Mouse (Mus musculus) stomach, postnatal 0 days (tissue): Measurements from ENCODE around the gene Lexm. TPM values are rescaled to one million over a fixed set of nuclear protein-coding genes. Genes with fewer than 3 reads are reported as not detected.

ENCODE experiments used
- ATAC-seq: fragments of 200-750 bp; cut with Nextera tagmentation; 2 replicates; pipeline ENCODE4 v1.8.0; 2017; ENCODE audit not compliant: low FRiP score, low TSS enrichment
- DNase-seq: peaks from one replicate; pipeline ENCODE4 v3.0.0-alpha.2; 2016; ENCODE audit warnings: low spot score
- H3K27ac ChIP-seq: fragments of 300-500 bp; sonication (generic); replicated peaks from 2 replicates; pipeline ENCODE4 v1.5.1; 2014; ENCODE audit warnings: mild to moderate bottlenecking, control low read depth
- H3K27me3 ChIP-seq: fragments of 300-500 bp; sonication (generic); 2 replicates; pipeline ENCODE4 v1.6.1; 2014; ENCODE audit warnings: low read length; ENCODE audit not compliant: control insufficient read depth, insufficient read depth
- H3K36me3 ChIP-seq: fragments of 300-500 bp; sonication (generic); 2 replicates; pipeline ENCODE4 v1.6.1; 2014; ENCODE audit warnings: low read length, mixed read lengths; ENCODE audit not compliant: control insufficient read depth, insufficient read depth
- H3K4me1 ChIP-seq: fragments of 300-500 bp; sonication (generic); replicated peaks from 2 replicates; pipeline ENCODE4 v1.6.1; 2014; ENCODE audit warnings: antibody characterized with exemption; ENCODE audit not compliant: control insufficient read depth, insufficient read depth
- H3K4me2 ChIP-seq: fragments of 300-500 bp; sonication (generic); replicated peaks from 2 replicates; pipeline ENCODE4 v1.6.1; 2014; ENCODE audit warnings: low read depth, mild to moderate bottlenecking, control low read depth, moderate library complexity
- H3K4me3 ChIP-seq: fragments of 300-500 bp; sonication (generic); 2 replicates; pipeline ENCODE4 v1.5.1; 2014; ENCODE audit warnings: low read depth, low read length, control low read depth
- H3K9ac ChIP-seq: fragments of 300-500 bp; sonication (generic); 2 replicates; pipeline ENCODE4 v1.6.1; 2014; ENCODE audit warnings: mild to moderate bottlenecking, low read length, control low read depth, mixed read lengths
- H3K9me3 ChIP-seq: fragments of 300-500 bp; sonication (generic); 2 replicates; pipeline ENCODE4 v1.6.1; 2016; ENCODE audit warnings: low read length; ENCODE audit not compliant: control insufficient read depth
- CTCF ChIP-seq: IDR thresholded peaks from 2 replicates; pipeline ENCODE4 v1.5.1; 2016; ENCODE audit warnings: antibody characterized with exemption, low read depth, mild to moderate bottlenecking, moderate library complexity
- EP300 ChIP-seq: optimal IDR thresholded peaks from 2 replicates; pipeline ENCODE3; 2016; ENCODE audit warnings: antibody characterized with exemption
- WGBS: fragments of 180-500 bp; shearing (Covaris S2); extraction: QIAGEN DNeasy Blood & Tissue Kit; methylation state at CpG from one replicate; pipeline ENCODE4 v1.1.7; 2014; 5-methylcytosine and 5-hydroxymethylcytosine counted together
- polyA plus RNA-seq: library from polyadenylated mRNA; unstranded; fragments of >200 nt; fragmentation: Nextera tagmentation; extraction: Ambion mirVana; gene quantifications from 2 replicates; pipeline ENCODE4 v1.2.1, GENCODE M21; 2015

Gene Lexm
- polyA plus RNA-seq, 1 experiment from 2014 or later = not detected

DNA sequence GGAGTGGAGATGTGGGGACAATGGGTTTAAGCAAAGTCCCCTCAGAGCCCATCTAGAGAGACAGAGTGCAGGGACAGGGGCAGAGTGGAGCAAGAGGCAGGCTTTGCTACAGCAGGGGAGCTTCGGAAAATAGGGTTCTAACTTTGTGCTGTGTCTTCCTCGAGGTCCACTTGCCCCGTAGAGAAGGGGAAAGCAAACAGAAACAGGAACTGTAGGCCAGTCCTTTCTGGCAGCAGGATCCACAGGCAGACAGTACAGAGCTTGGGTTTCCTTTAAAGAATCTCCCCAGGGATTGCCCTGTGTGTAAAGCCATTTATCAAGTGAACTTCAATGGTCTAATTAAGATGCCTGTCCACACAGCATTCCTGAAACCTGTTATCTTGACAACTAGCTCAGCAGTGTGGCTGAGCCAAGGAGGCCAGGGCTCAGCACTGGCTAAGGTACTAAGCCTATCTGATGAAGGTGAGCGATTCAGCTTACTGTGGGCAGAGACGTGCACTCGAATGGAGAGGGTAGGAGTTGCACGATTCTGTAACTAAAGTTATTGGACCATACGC, 71.1 kb downstream of the Lexm start:
- H3K27ac ChIP-seq = no peak overlapping the region

GRCm38 (mm10) chr4:106542211-106542610, 74.8 kb downstream of the Lexm start:
- Histone ChIP-seq H3K27ac (no peak overlapping the region), H3K4me2 (no peak overlapping the region), H3K4me3 (no peak overlapping the region), H3K9ac (no peak overlapping the region), H3K36me3 (no peaks in the 10 kb centered on the region), H3K9me3 (no peaks in the 10 kb centered on the region), H3K27me3 (no peaks in the 10 kb centered on the region), H3K4me1 (no peaks in the 10 kb centered on the region)
- 93% methylated on average over 2 of the region's 2 CpGs for WGBS
- TF ChIP-seq EP300 (no peak), CTCF (no peak)
- ATAC-seq (no peak), DNase-seq (no peak)

More for the DNA sequence above, 71.1 kb downstream of the Lexm start:
- no peaks in the 10 kb centered on the region; the same call in 1 of the 2 replicates for H3K4me1 ChIP-seq
- no peaks in the 10 kb centered on the region for H3K27me3 ChIP-seq
- no peak overlapping the region for H3K4me3 ChIP-seq
- no peak for DNase-seq
- TF ChIP-seq EP300 = no peak
- no peak for TF ChIP-seq CTCF
- WGBS = 47% methylated on average over 8 of the region's 8 CpGs
- no peak for ATAC-seq
- no peaks in the 10 kb centered on the region for H3K36me3 ChIP-seq
- no peaks in the 10 kb centered on the region for H3K9me3 ChIP-seq
- H3K9ac ChIP-seq = no peak overlapping the region
- no peak overlapping the region for H3K4me2 ChIP-seq

DNA sequence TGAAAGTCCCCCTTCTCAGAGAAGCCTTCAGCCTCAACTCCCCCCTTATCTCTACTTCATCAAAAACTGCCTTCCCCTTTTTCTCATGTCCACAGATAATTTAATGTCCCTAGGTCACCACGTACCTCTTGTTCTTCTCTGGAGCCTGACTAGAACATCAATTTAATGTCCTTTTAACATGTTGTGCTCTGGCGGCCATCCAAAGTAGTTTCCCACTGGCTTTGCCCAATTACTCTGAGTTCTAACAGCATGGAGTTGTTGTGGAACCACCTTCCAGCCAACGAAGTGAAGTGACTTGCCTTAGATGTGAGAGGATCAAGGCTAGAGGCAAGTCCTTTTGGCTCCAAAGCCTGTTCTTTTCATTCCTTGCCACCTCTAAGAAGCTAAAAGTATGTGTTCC, 75.5 kb downstream of the Lexm start:
- Histone ChIP-seq H3K36me3 (no peaks in the 10 kb centered on the region), H3K4me1 (no peaks in the 10 kb centered on the region), H3K4me3 (no peak overlapping the region), H3K27me3 (no peaks in the 10 kb centered on the region), H3K9ac (no peak overlapping the region), H3K4me2 (no peak overlapping the region), H3K27ac (no peak overlapping the region), H3K9me3 (no peaks in the 10 kb centered on the region)
- DNase-seq (no peak), ATAC-seq (no peak)
- TF ChIP-seq EP300 (no peak), CTCF (no peak)
- 57% methylated on average over 3 of the region's 3 CpGs for WGBS

Other genes with a start within 250 kb of the Lexm start
- 4.0 and 6.8 TPM in 2 replicates for gene Pcsk9, start 152.9 kb downstream of the Lexm start, polyA plus RNA-seq
- gene Bsnd, start 125.0 kb downstream of the Lexm start, polyA plus RNA-seq = 0.35 and 0.38 TPM in 2 replicates
- gene Dhcr24, start 56.2 kb downstream of the Lexm start, polyA plus RNA-seq = 4.7 and 7.1 TPM in 2 replicates
- gene Ttc22, start 5.2 kb upstream of the Lexm start, polyA plus RNA-seq = 26.9 and 28.2 TPM in 2 replicates
- 5.9 and 7.3 TPM in 2 replicates for gene Pars2, start 33.8 kb upstream of the Lexm start, polyA plus RNA-seq
- 25.5 and 27.8 TPM in 2 replicates for gene Ttc4, start 61.7 kb upstream of the Lexm start, polyA plus RNA-seq
- gene Mroh7, start 113.7 kb upstream of the Lexm start, polyA plus RNA-seq = 0.05 and 0.15 TPM in 2 replicates
- 0.39 and 0.41 TPM in 2 replicates for gene Fam151a, start 116.6 kb upstream of the Lexm start, polyA plus RNA-seq
- 2.8 and 3.1 TPM in 2 replicates for gene Acot11, start 187.8 kb upstream of the Lexm start, polyA plus RNA-seq